Mouse (Mus musculus): Measurements from ENCODE around the gene Lgals9.

Lgals9 gene

GRCm38 (mm10) chr11:78982513-78983291, 2.0 kb downstream of the Lgals9 start:
- in situ Hi-C loops (cut with MboI; ENCODE audit: unreplicated experiment in 2 of 2), result loop anchor here (5.0 kb wide), 2 partner anchors 35 to 40 kb away; no protein-coding TSS in a partner anchor

- in situ Hi-C loops (cut with MboI; ENCODE audit: unreplicated experiment in 2 of 2), result loop anchor here (5.0 kb wide), 2 partner anchors 35 to 40 kb away; no protein-coding TSS in a partner anchor
These were observed 2.7 kb downstream of the Lgals9 start for GRCm38 (mm10) chr11:78982042-78982441.

- in situ Hi-C loops (cut with MboI; ENCODE audit: unreplicated experiment in 2 of 2), result loop anchor here (5.0 kb wide), 2 partner anchors 37 to 42 kb away; no protein-coding TSS in a partner anchor
These were observed 4.6 kb downstream of the Lgals9 start for GRCm38 (mm10) chr11:78980083-78980634.

GRCm38 (mm10) chr11:78978176-78979019, 6.3 kb downstream of the Lgals9 start:
- in situ Hi-C loops (cut with MboI; ENCODE audit: unreplicated experiment in 2 of 2), result no loop called here

- in situ Hi-C loops (cut with MboI; ENCODE audit: unreplicated experiment in 2 of 2), result no loop called here
These were observed 7.8 kb downstream of the Lgals9 start for GRCm38 (mm10) chr11:78976731-78977510.

- in situ Hi-C loops (cut with MboI; ENCODE audit: unreplicated experiment in 2 of 2), result no loop called here
These were observed 11.2 kb downstream of the Lgals9 start for GRCm38 (mm10) chr11:78973381-78974150.

GRCm38 (mm10) chr11:78972811-78973351, 11.9 kb downstream of the Lgals9 start:
- in situ Hi-C loops (cut with MboI; ENCODE audit: unreplicated experiment in 2 of 2), result no loop called here

GRCm38 (mm10) chr11:78972328-78972727, 12.4 kb downstream of the Lgals9 start:
- in situ Hi-C loops (cut with MboI; ENCODE audit: unreplicated experiment in 2 of 2), result no loop called here

GRCm38 (mm10) chr11:78971746-78972145, 13.0 kb downstream of the Lgals9 start:
- in situ Hi-C loops (cut with MboI; ENCODE audit: unreplicated experiment in 2 of 2), result no loop called here

GRCm38 (mm10) chr11:78971096-78971495, 13.7 kb downstream of the Lgals9 start:
- in situ Hi-C loops (cut with MboI; ENCODE audit: unreplicated experiment in 2 of 2), result no loop called here

GRCm38 (mm10) chr11:78968121-78968520, 16.6 kb downstream of the Lgals9 start:
- in situ Hi-C loops (cut with MboI; ENCODE audit: unreplicated experiment in 2 of 2), result loop anchor here (10.0 kb wide), 2 partner anchors 47 to 57 kb away; no protein-coding TSS in a partner anchor

GRCm38 (mm10) chr11:78967371-78967770, 17.4 kb downstream of the Lgals9 start:
- in situ Hi-C loops (cut with MboI; ENCODE audit: unreplicated experiment in 2 of 2), result loop anchor here (10.0 kb wide), 2 partner anchors 47 to 57 kb away; no protein-coding TSS in a partner anchor

- in situ Hi-C loops (cut with MboI; ENCODE audit: unreplicated experiment in 2 of 2), result loop anchor here (5.0 to 10.0 kb wide), 4 partner anchors 54 to 336 kb away; partner anchors contain the start of gene Gm9964 (in 1 of the 2)
These were observed 23.5 kb downstream of the Lgals9 start for GRCm38 (mm10) chr11:78961221-78961620.

- in situ Hi-C loops (cut with MboI; ENCODE audit: unreplicated experiment in 2 of 2), result loop anchor here (5.0 to 10.0 kb wide), 9 partner anchors 55 to 475 kb away; partner anchors contain the start of gene Gm9964 (in 2 of the 2)
These were observed 24.8 kb downstream of the Lgals9 start for GRCm38 (mm10) chr11:78959841-78960520.

GRCm38 (mm10) chr11:78959367-78959766, 25.4 kb downstream of the Lgals9 start:
- in situ Hi-C loops (cut with MboI; ENCODE audit: unreplicated experiment in 2 of 2), result loop anchor here (5.0 to 10.0 kb wide), 6 partner anchors 122 to 475 kb away; partner anchors contain the start of gene Gm9964 (in 1 of the 2)

- in situ Hi-C loops (cut with MboI; ENCODE audit: unreplicated experiment in 2 of 2), result loop anchor here (5.0 to 10.0 kb wide), 6 partner anchors 119 to 471 kb away; partner anchors contain the start of gene Gm9964 (in 1 of the 2)
These were observed 28.5 kb downstream of the Lgals9 start for GRCm38 (mm10) chr11:78956260-78956659.

- in situ Hi-C loops (cut with MboI; ENCODE audit: unreplicated experiment in 2 of 2), result loop anchor here (5.0 to 10.0 kb wide), 5 partner anchors 95 to 468 kb away; partner anchors contain the start of gene Gm9964 (in 1 of the 2)
These were observed 32.3 kb downstream of the Lgals9 start for GRCm38 (mm10) chr11:78952467-78952866.

- in situ Hi-C loops (cut with MboI; ENCODE audit: unreplicated experiment in 2 of 2), result loop anchor here (5.0 to 10.0 kb wide), 5 partner anchors 93 to 466 kb away; partner anchors contain the start of gene Gm9964 (in 1 of the 2)
These were observed 34.4 kb downstream of the Lgals9 start for GRCm38 (mm10) chr11:78950365-78950764.

All from v-Abl transformed pro-B cells (cell line).